Comparison of ENCODE assay signal across 9 mouse cellular contexts in the genomic region with DNA sequence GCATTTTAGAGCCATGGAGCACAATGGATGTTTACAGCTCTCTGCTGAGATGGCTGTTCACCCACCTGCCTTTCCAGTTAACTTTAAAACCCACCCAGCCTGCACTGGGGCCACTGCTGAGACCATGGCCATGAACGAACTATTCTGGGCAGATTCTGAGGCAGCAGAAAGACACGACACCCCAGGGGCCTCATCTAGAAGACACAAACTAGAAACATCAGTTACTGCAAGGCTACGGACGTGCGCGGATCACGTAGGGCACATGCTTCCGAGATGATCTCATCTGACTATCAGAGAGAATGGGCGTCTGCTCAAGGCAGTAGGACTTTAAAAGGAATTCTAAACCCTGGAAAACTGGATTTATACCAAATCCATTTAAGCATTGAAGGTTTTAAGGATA.
DNase-seq lines count a peak whose midpoint lies in the region; ATAC-seq and TF ChIP-seq lines count a peak whose summit lies in the region.
"Had no signal": no experiment of that assay in that cellular context is flagged by ENCODE, and none has a peak within 500 bp of the region (broad histone marks: within the 10 kb centered on the region; RNA-seq: fewer than 3 reads in every experiment).

No protein-coding gene starts in this region.

- H3K4me1 ChIP-seq in lung, embryonic 15.5 days = peaks cover 4% of the 10 kb centered on the region
- peaks cover 5% of the 10 kb centered on the region for H3K4me1 ChIP-seq in lung, adult 2 months (ENCODE audit: control insufficient read depth, insufficient read depth, low read length)
- no peaks in the 10 kb centered on the region for H3K4me1 ChIP-seq in embryonic facial prominence, embryonic 14.5 days (ENCODE audit: control insufficient read depth, insufficient read depth, low read length)
- peaks cover 13% of the 10 kb centered on the region for H3K4me1 ChIP-seq in heart, embryonic 13.5 days

- no peaks in the 10 kb centered on the region for H3K36me3 ChIP-seq in lung, embryonic 15.5 days
- no peaks in the 10 kb centered on the region; the same call in 1 of the 2 replicates for H3K36me3 ChIP-seq in embryonic facial prominence, embryonic 14.5 days (ENCODE audit: control insufficient read depth, insufficient read depth, low read length)
- no peaks in the 10 kb centered on the region for H3K36me3 ChIP-seq in heart, embryonic 13.5 days

- TF ChIP-seq POLR2A in lung, adult 2 months (IDR thresholded peaks at IDR 0.05; ENCODE audit: borderline replicate concordance, extremely low read depth, low read depth, low read length) = no peak

- 52% methylated on average over 9 of the region's 9 CpGs for WGBS in lung, embryonic 15.5 days
- WGBS in lung, adult 2 months = 52% methylated on average over 9 of the region's 9 CpGs
- 45% methylated on average over 9 of the region's 9 CpGs for WGBS in embryonic facial prominence, embryonic 14.5 days
- 26% methylated on average over 9 of the region's 9 CpGs for WGBS in heart, embryonic 13.5 days

- TF ChIP-seq CTCF in lung, adult 2 months (IDR thresholded peaks at IDR 0.05; ENCODE audit: insufficient read depth, low read length) = no peak

- H3K27me3 ChIP-seq in lung, embryonic 15.5 days = no peaks in the 10 kb centered on the region
- no peaks in the 10 kb centered on the region for H3K27me3 ChIP-seq in embryonic facial prominence, embryonic 14.5 days (replicated peaks; ENCODE audit: control insufficient read depth, insufficient read depth, low read length)
- H3K27me3 ChIP-seq in heart, embryonic 13.5 days (replicated peaks) = no peaks in the 10 kb centered on the region

- peak; percentile 90; the same call in 1 of the 2 replicates for ATAC-seq in lung, embryonic 15.5 days (ENCODE audit: borderline replicate concordance, extremely low read depth, low FRiP score, low TSS enrichment)
- ATAC-seq in embryonic facial prominence, embryonic 14.5 days (ENCODE audit: low read depth) = peak; percentile 71; the same call in 1 of the 2 replicates
- no peak for ATAC-seq in heart, embryonic 13.5 days (ENCODE audit: extremely low read depth, insufficient number of reproducible peaks, low FRiP score, low TSS enrichment)

- no peak for DNase-seq in lung, adult 2 months
- peak; percentile 71 for DNase-seq in embryonic facial prominence, embryonic 14.5 days (ENCODE audit: low spot score)
- DNase-seq in skeletal muscle tissue, adult 2 months (ENCODE audit: low read depth, low spot score) = peak; percentile 49
- no peak for DNase-seq in testis, postnatal 14 days (ENCODE audit: low spot score)
- no peak for DNase-seq in urinary bladder, adult 2 months (ENCODE audit: low spot score)

- H3K4me3 ChIP-seq in lung, embryonic 15.5 days = no peak overlapping the region
- H3K4me3 ChIP-seq in lung, adult 2 months (replicated peaks; ENCODE audit: extremely low read depth, low read depth, low read length) = no peak overlapping the region
- H3K4me3 ChIP-seq in embryonic facial prominence, embryonic 14.5 days (ENCODE audit: low read depth, low read length) = no peak overlapping the region
- no peak overlapping the region for H3K4me3 ChIP-seq in heart, embryonic 13.5 days
- H3K4me3 ChIP-seq: erythroblast, embryonic 14.5 days; myocyte had no signal

- no peaks in the 10 kb centered on the region for H3K9me3 ChIP-seq in lung, embryonic 15.5 days
- H3K9me3 ChIP-seq in embryonic facial prominence, embryonic 14.5 days (ENCODE audit: control insufficient read depth, low read length) = no peaks in the 10 kb centered on the region
- no peaks in the 10 kb centered on the region for H3K9me3 ChIP-seq in heart, embryonic 13.5 days

- no peak overlapping the region for H3K4me2 ChIP-seq in lung, embryonic 15.5 days
- no peak overlapping the region for H3K4me2 ChIP-seq in embryonic facial prominence, embryonic 14.5 days (ENCODE audit: low read depth, low read length)
- H3K4me2 ChIP-seq in heart, embryonic 13.5 days = peak overlapping the region; percentile 45

- H3K9ac ChIP-seq in lung, embryonic 15.5 days = no peak overlapping the region
- H3K9ac ChIP-seq in embryonic facial prominence, embryonic 14.5 days (ENCODE audit: low read depth, low read length) = no peak overlapping the region
- 0 out of 2 replicates have a peak overlapping the region, but pooled peaks have one; percentile 6 for H3K9ac ChIP-seq in heart, embryonic 13.5 days

- H3K27ac ChIP-seq in lung, embryonic 15.5 days = peak overlapping the region; percentile 75
- H3K27ac ChIP-seq in embryonic facial prominence, embryonic 14.5 days (replicated peaks; ENCODE audit: low read depth, low read length) = no peak overlapping the region
- peak overlapping the region; percentile 81 for H3K27ac ChIP-seq in heart, embryonic 13.5 days (replicated peaks)

Comparison
In these comparisons a context has a peak if more than half of its experiments do, and no peak if none do; other contexts are left out.
1. DNase-seq: peak in embryonic facial prominence, embryonic 14.5 days (single experiment) and skeletal muscle tissue, adult 2 months (single experiment); none in lung, adult 2 months (single experiment), testis, postnatal 14 days (single experiment) and urinary bladder, adult 2 months (single experiment).